Mouse (Mus musculus) embryonic facial prominence, embryonic 11.5 days (tissue): ENCODE results near the gene Isoc2a. TPM values are rescaled to one million over a fixed set of nuclear protein-coding genes. Genes with fewer than 3 reads are reported as not detected.

ENCODE experiments used
- ATAC-seq: fragments of 200-750 bp; cut with Nextera tagmentation; replicated peaks from 2 replicates; pipeline ENCODE4 v1.8.0; 2017; ENCODE audit warnings: low read depth; ENCODE audit not compliant: insufficient number of reproducible peaks, low FRiP score, low TSS enrichment
- DNase-seq: peaks from one replicate; pipeline ENCODE4 v3.0.0-alpha.2; 2015; ENCODE audit warnings: low spot score
- H3K27ac ChIP-seq: fragments of 300-500 bp; sonication (generic); replicated peaks from 2 replicates; pipeline ENCODE4 v1.5.1; 2014; ENCODE audit warnings: mild to moderate bottlenecking, low read depth, low read length, control low read depth
- H3K27me3 ChIP-seq: fragments of 300-500 bp; sonication (generic); 2 replicates; pipeline ENCODE4 v1.6.1; 2014; ENCODE audit warnings: mild to moderate bottlenecking, low read length, moderate library complexity, mixed read lengths; ENCODE audit not compliant: control insufficient read depth, insufficient read depth
- H3K36me3 ChIP-seq: fragments of 300-500 bp; sonication (generic); replicated peaks from 2 replicates; pipeline ENCODE4 v1.6.1; 2014; ENCODE audit warnings: low read depth, mild to moderate bottlenecking, low read length, moderate library complexity, mixed read lengths; ENCODE audit not compliant: control insufficient read depth, insufficient read depth
- H3K4me1 ChIP-seq: fragments of 300-500 bp; sonication (generic); 2 replicates; pipeline ENCODE4 v1.6.1; 2014; ENCODE audit warnings: low read length, mixed read lengths; ENCODE audit not compliant: control insufficient read depth, insufficient read depth
- H3K4me2 ChIP-seq: fragments of 300-500 bp; sonication (generic); 2 replicates; pipeline ENCODE4 v1.6.1; 2014; ENCODE audit warnings: low read depth, mild to moderate bottlenecking, control low read depth, low read length, moderate library complexity
- H3K4me3 ChIP-seq: fragments of 300-500 bp; sonication (generic); 2 replicates; pipeline ENCODE4 v1.5.1; 2014; ENCODE audit warnings: low read depth, low read length, control low read depth
- H3K9ac ChIP-seq: fragments of 300-500 bp; sonication (generic); replicated peaks from 2 replicates; pipeline ENCODE4 v1.6.1; 2014; ENCODE audit warnings: mild to moderate bottlenecking, control low read depth, low read length
- H3K9me3 ChIP-seq: fragments of 300-500 bp; sonication (generic); replicated peaks from 2 replicates; pipeline ENCODE4 v1.6.1; 2016; ENCODE audit warnings: mild to moderate bottlenecking, low read length, inconsistent platforms, mixed read lengths; ENCODE audit not compliant: control insufficient read depth
- WGBS: fragments of 180-500 bp; shearing (Covaris S2); extraction: QIAGEN DNeasy Blood & Tissue Kit; methylation state at CpG from one replicate; pipeline ENCODE4 v1.1.7; 2014; 5-methylcytosine and 5-hydroxymethylcytosine counted together
- polyA plus RNA-seq: library from polyadenylated mRNA; unstranded; fragments of >200 nt; fragmentation: Nextera tagmentation; extraction: Ambion mirVana; gene quantifications from 2 replicates; pipeline ENCODE4 v1.2.1, GENCODE M21; 2014

Gene Isoc2a
- polyA plus RNA-seq, 1 experiment from 2014 or later, result 0.72 TPM

- Histone ChIP-seq H3K27ac (peak overlapping the region; percentile 65), H3K4me2 (no peak overlapping the region; the same call in 1 of the 2 replicates), H3K4me1 (peaks cover 25% of the 10 kb centered on the region), H3K27me3 (no peaks in the 10 kb centered on the region), H3K36me3 (peaks cover 8% of the 10 kb centered on the region), H3K4me3 (no peak overlapping the region), H3K9ac (0 out of 2 replicates have a peak overlapping the region, but pooled peaks have one; percentile 9), H3K9me3 (no peaks in the 10 kb centered on the region)
- DNase-seq (no peak), ATAC-seq (no peak)
- 59% methylated on average over 23 of the region's 23 CpGs for WGBS
Measured at GRCm38 (mm10) chr7:4920976-4921823, 44.2 kb downstream of the Isoc2a start.

- 30% methylated on average over 8 of the region's 8 CpGs for WGBS
- peak within 1 kb of the TSS; percentile 23 for H3K4me3 ChIP-seq
- H3K4me1 ChIP-seq, result peaks cover 25% of the 10 kb centered on the region
- DNase-seq (no peak), ATAC-seq (no peak)
- H3K27ac ChIP-seq, result peak within 1 kb of the TSS; percentile 87
- H3K4me2 ChIP-seq, result peak within 1 kb of the TSS; percentile 53
- peak within 1 kb of the TSS; percentile 50 for H3K9ac ChIP-seq
- no peaks in the 10 kb centered on the region for H3K27me3 ChIP-seq
- no peaks in the 10 kb centered on the region for H3K9me3 ChIP-seq
- H3K36me3 ChIP-seq, result peaks cover 8% of the 10 kb centered on the region
Measured at GRCm38 (mm10) chr7:4921824-4922482, 45.0 kb downstream of the Isoc2a start, which contains the start of gene Nat14. Nat14 (plus strand) TSS chr7:4922028.

- Histone ChIP-seq H3K9ac (peak overlapping the region; percentile 50), H3K36me3 (peaks cover 8% of the 10 kb centered on the region), H3K27ac (peak overlapping the region; percentile 87), H3K27me3 (no peaks in the 10 kb centered on the region), H3K4me3 (peak overlapping the region; percentile 23), H3K4me2 (peak overlapping the region; percentile 53), H3K4me1 (peaks cover 25% of the 10 kb centered on the region), H3K9me3 (no peaks in the 10 kb centered on the region)
- under 1% methylated on average over 14 of the region's 14 CpGs for WGBS
- DNase-seq (peak; percentile 90), ATAC-seq (peak; percentile 21)
Measured at GRCm38 (mm10) chr7:4922508-4922907, 45.6 kb downstream of the Isoc2a start.

GRCm38 (mm10) chr7:4922931-4923565 lies 46.1 kb downstream of the Isoc2a start:
- Histone ChIP-seq H3K36me3 (peaks cover 8% of the 10 kb centered on the region), H3K9me3 (no peaks in the 10 kb centered on the region), H3K9ac (peak overlapping the region; percentile 50), H3K27ac (peak overlapping the region; percentile 87), H3K4me3 (peak overlapping the region; percentile 23), H3K4me2 (peak overlapping the region; percentile 53), H3K4me1 (peaks cover 25% of the 10 kb centered on the region), H3K27me3 (no peaks in the 10 kb centered on the region)
- under 1% methylated on average over 14 of the region's 14 CpGs for WGBS
- ATAC-seq, result peak; percentile 11
- peak; percentile 91 for DNase-seq

GRCm38 (mm10) chr7:4923586-4924364 lies 46.8 kb downstream of the Isoc2a start:
- no peaks in the 10 kb centered on the region for H3K9me3 ChIP-seq

GRCm38 (mm10) chr7:4924483-4924882 lies 47.5 kb downstream of the Isoc2a start:
- peak overlapping the region; percentile 68 for H3K9ac ChIP-seq
- WGBS, result 4% methylated on average over 4 of the region's 4 CpGs
- DNase-seq (peak; percentile 28), ATAC-seq (no peak)
- H3K27ac ChIP-seq, result peak overlapping the region; percentile 87
- H3K36me3 ChIP-seq, result peaks cover 8% of the 10 kb centered on the region
- no peaks in the 10 kb centered on the region for H3K27me3 ChIP-seq
- no peaks in the 10 kb centered on the region for H3K9me3 ChIP-seq
- peaks cover 25% of the 10 kb centered on the region for H3K4me1 ChIP-seq
- H3K4me2 ChIP-seq, result peak overlapping the region; percentile 53
- H3K4me3 ChIP-seq, result peak overlapping the region; percentile 21

More at GRCm38 (mm10) chr7:4923586-4924364, 46.8 kb downstream of the Isoc2a start:
- Histone ChIP-seq H3K4me2 (peak overlapping the region; percentile 53), H3K36me3 (peaks cover 8% of the 10 kb centered on the region), H3K4me1 (peaks cover 25% of the 10 kb centered on the region), H3K27ac (peak overlapping the region; percentile 87), H3K9ac (peak overlapping the region; percentile 68), H3K4me3 (peak overlapping the region; percentile 21), H3K27me3 (no peaks in the 10 kb centered on the region)
- DNase-seq (peak; percentile 59), ATAC-seq (no peak)
- 4% methylated on average over 37 of the region's 37 CpGs for WGBS

- peaks cover 4% of the 10 kb centered on the region for H3K36me3 ChIP-seq
- no peak overlapping the region for H3K4me3 ChIP-seq
- 3% methylated on average over 3 of the region's 4 CpGs for WGBS
- ATAC-seq (no peak), DNase-seq (peak; percentile 59)
- H3K9me3 ChIP-seq, result no peaks in the 10 kb centered on the region
- peak overlapping the region; percentile 5 for H3K9ac ChIP-seq
- H3K27ac ChIP-seq, result peak overlapping the region; percentile 87
- peaks cover 25% of the 10 kb centered on the region for H3K4me1 ChIP-seq
- no peak overlapping the region for H3K4me2 ChIP-seq
- no peaks in the 10 kb centered on the region for H3K27me3 ChIP-seq
Measured at GRCm38 (mm10) chr7:4924891-4925301, 47.9 kb downstream of the Isoc2a start.
